Mouse (Mus musculus) heart, postnatal 0 days (tissue): ENCODE measurements around the gene Ern1. TPM values are rescaled to one million over a fixed set of nuclear protein-coding genes. Genes with fewer than 3 reads are reported as not detected.

Experiments
- ATAC-seq: fragments of 200-750 bp; cut with Nextera tagmentation; 2 replicates; pipeline ENCODE4 v1.8.0; 2017; ENCODE audit warnings: low read depth, moderate number of reproducible peaks, moderate library complexity; ENCODE audit not compliant: insufficient read depth
- DNase-seq: peaks from one replicate; pipeline ENCODE4 v3.0.0-alpha.2; 2016; ENCODE audit warnings: low spot score
- H3K27ac ChIP-seq: fragments of 300-500 bp; sonication (generic); 2 replicates; pipeline ENCODE4 v1.5.1; 2014; ENCODE audit warnings: low read depth, mild to moderate bottlenecking
- H3K27me3 ChIP-seq: fragments of 300-500 bp; sonication (generic); 2 replicates; pipeline ENCODE4 v1.6.1; 2014; ENCODE audit warnings: low read length, mixed read lengths; ENCODE audit not compliant: control insufficient read depth, insufficient read depth
- H3K36me3 ChIP-seq: fragments of 300-500 bp; sonication (generic); replicated peaks from 2 replicates; pipeline ENCODE4 v1.6.1; 2014; ENCODE audit warnings: low read length, mixed read lengths; ENCODE audit not compliant: control insufficient read depth, insufficient read depth
- H3K4me1 ChIP-seq: fragments of 300-500 bp; sonication (generic); 2 replicates; pipeline ENCODE4 v1.6.1; 2014; ENCODE audit warnings: antibody characterized with exemption; ENCODE audit not compliant: control insufficient read depth, insufficient read depth
- H3K4me2 ChIP-seq: fragments of 300-500 bp; sonication (generic); 2 replicates; pipeline ENCODE4 v1.6.1; 2014; ENCODE audit warnings: low read depth, mild to moderate bottlenecking, low read length, moderate library complexity
- H3K4me3 ChIP-seq: fragments of 300-500 bp; sonication (generic); 2 replicates; pipeline ENCODE4 v1.5.1; 2014; ENCODE audit warnings: low read depth, low read length
- H3K9ac ChIP-seq: fragments of 300-500 bp; sonication (generic); replicated peaks from 2 replicates; pipeline ENCODE4 v1.6.1; 2014; ENCODE audit warnings: low read depth, low read length, mixed read lengths
- H3K9me3 ChIP-seq: fragments of 300-500 bp; sonication (generic); replicated peaks from 2 replicates; pipeline ENCODE4 v1.6.1; 2016; ENCODE audit warnings: low read length; ENCODE audit not compliant: control insufficient read depth
- CTCF ChIP-seq: IDR thresholded peaks from 2 replicates; pipeline ENCODE4 v1.5.1; 2016; ENCODE audit warnings: antibody characterized with exemption, control low read depth, low read depth
- EP300 ChIP-seq: IDR thresholded peaks from 2 replicates; pipeline ENCODE4 v1.6.1; 2016; ENCODE audit warnings: antibody characterized with exemption, low read depth
- WGBS: fragments of 180-500 bp; shearing (Covaris S2); extraction: QIAGEN DNeasy Blood & Tissue Kit; methylation state at CpG from one replicate; pipeline ENCODE4 v1.1.7; 2014; 5-methylcytosine and 5-hydroxymethylcytosine counted together
- polyA plus RNA-seq: library from polyadenylated mRNA; unstranded; fragments of >200 nt; fragmentation: Nextera tagmentation; extraction: Ambion mirVana; gene quantifications from 2 replicates; pipeline ENCODE4 v1.2.1, GENCODE M21; 2015
- total RNA-seq: library from RNA; depleted of rRNA; stranded (reverse); fragments of >200 nt; gene quantifications from 2 replicates; pipeline ENCODE4 v1.2.3, GENCODE M21; 2014; ENCODE audit warnings: low replicate concordance

Ern1 gene
- total and polyA plus RNA-seq, 2 experiments from 2014 or later: 2.6 to 5.0 TPM

GRCm38 (mm10) chr11:106490057-106490456, 2.4 kb upstream of the Ern1 start:
- no peaks in the 10 kb centered on the region for H3K9me3 ChIP-seq
- WGBS: 71% methylated on average over 10 of the region's 10 CpGs
- TF ChIP-seq EP300 (no peak), CTCF (no peak)
- H3K4me1 ChIP-seq: 0 out of 2 replicates have a peak, but pooled peaks cover 7% of the 10 kb centered on the region
- H3K36me3 ChIP-seq: no peaks in the 10 kb centered on the region
- DNase-seq: no peak
- no peak overlapping the region for H3K4me3 ChIP-seq
- no peak for ATAC-seq
- no peak overlapping the region for H3K9ac ChIP-seq
- no peak overlapping the region for H3K27ac ChIP-seq
- H3K27me3 ChIP-seq: no peaks in the 10 kb centered on the region
- no peak overlapping the region for H3K4me2 ChIP-seq

GRCm38 (mm10) chr11:106489036-106489693, 1.5 kb upstream of the Ern1 start:
- 0 out of 2 replicates have a peak, but pooled peaks cover 7% of the 10 kb centered on the region for H3K4me1 ChIP-seq
- TF ChIP-seq CTCF: no peak
- TF ChIP-seq EP300: no peak

GRCm38 (mm10) chr11:106488126-106488561, 492 bp upstream of the Ern1 start:
- Histone ChIP-seq H3K27me3 (no peaks in the 10 kb centered on the region), H3K4me3 (peak overlapping the region; percentile 95), H3K27ac (peak overlapping the region; percentile 93), H3K9me3 (no peaks in the 10 kb centered on the region), H3K9ac (0 out of 2 replicates have a peak overlapping the region, but pooled peaks have one; percentile 0), H3K36me3 (no peaks in the 10 kb centered on the region), H3K4me1 (0 out of 2 replicates have a peak, but pooled peaks cover 7% of the 10 kb centered on the region), H3K4me2 (peak overlapping the region; percentile 98)
- WGBS: 14% methylated on average over 17 of the region's 17 CpGs
- ATAC-seq: no peak
- TF ChIP-seq EP300: no peak
- TF ChIP-seq CTCF: no peak
- no peak for DNase-seq

More at GRCm38 (mm10) chr11:106489036-106489693, 1.5 kb upstream of the Ern1 start:
- 48% methylated on average over 6 of the region's 7 CpGs for WGBS
- DNase-seq (no peak), ATAC-seq (no peak)
- Histone ChIP-seq H3K27ac (no peak overlapping the region), H3K27me3 (no peaks in the 10 kb centered on the region), H3K9me3 (no peaks in the 10 kb centered on the region), H3K9ac (no peak overlapping the region), H3K4me2 (no peak overlapping the region), H3K36me3 (no peaks in the 10 kb centered on the region), H3K4me3 (no peak overlapping the region)

- Histone ChIP-seq H3K36me3 (no peaks in the 10 kb centered on the region), H3K27ac (peak overlapping the region; percentile 93), H3K27me3 (no peaks in the 10 kb centered on the region), H3K9ac (peak overlapping the region; percentile 93), H3K4me3 (peak overlapping the region; percentile 95), H3K4me1 (0 out of 2 replicates have a peak, but pooled peaks cover 7% of the 10 kb centered on the region), H3K9me3 (no peaks in the 10 kb centered on the region), H3K4me2 (peak overlapping the region; percentile 98)
- peak; percentile 73 for ATAC-seq
- WGBS: 1% methylated on average over 74 of the region's 86 CpGs
- TF ChIP-seq EP300 (no peak), CTCF (0 out of 2 replicates have a peak, but pooled peaks have one; percentile 4)
- peak; percentile 30 for DNase-seq
Measured at GRCm38 (mm10) chr11:106486866-106487732, 553 bp downstream of the Ern1 start.

GRCm38 (mm10) chr11:106486042-106486865, 1.4 kb downstream of the Ern1 start:
- H3K36me3 ChIP-seq: no peaks in the 10 kb centered on the region
- H3K27ac ChIP-seq: 0 out of 2 replicates have a peak overlapping the region, but pooled peaks have one; percentile 36
- 32% methylated on average over 16 of the region's 16 CpGs for WGBS
- H3K9ac ChIP-seq: peak overlapping the region; percentile 93
- TF ChIP-seq CTCF: no peak
- H3K4me2 ChIP-seq: peak overlapping the region; percentile 98
- peak overlapping the region; percentile 95 for H3K4me3 ChIP-seq
- DNase-seq: no peak
- ATAC-seq: no peak
- no peaks in the 10 kb centered on the region for H3K9me3 ChIP-seq
- peaks cover 7% of the 10 kb centered on the region; the same call in 1 of the 2 replicates for H3K4me1 ChIP-seq
- H3K27me3 ChIP-seq: no peaks in the 10 kb centered on the region
